In genomic region chr11:31814616-31815015, GRCm38 (mm10) we compare ENCODE assay signal across 26 mouse cellular contexts. TPM values are rescaled to one million over a fixed set of nuclear protein-coding genes. Genes with fewer than 3 reads are reported as not detected.
DNase-seq lines count a peak whose midpoint lies in the region; ATAC-seq and TF ChIP-seq lines count a peak whose summit lies in the region.
"Had no signal": no experiment of that assay in that cellular context is flagged by ENCODE, and none has a peak within 500 bp of the region (broad histone marks: within the 10 kb centered on the region; RNA-seq: fewer than 3 reads in every experiment).

No protein-coding gene starts in this region.

- no peaks in the 10 kb centered on the region for H3K79me2 ChIP-seq in MEL (ENCODE audit: control insufficient read depth, insufficient read depth, low read length, poor library complexity)

- ATAC-seq in liver, embryonic 12.5 days, result no peak
- ATAC-seq in liver, postnatal 0 days, result no peak
- ATAC-seq in midbrain, embryonic 11.5 days (ENCODE audit: low FRiP score), result no peak
- ATAC-seq in forebrain, embryonic 13.5 days, result no peak
- ATAC-seq: activated CD4-positive, CD25-positive, alpha-beta regulatory T cell, adult 4 months; forebrain, embryonic 14.5 days; lung, postnatal 0 days had no signal

- peak in 1 of 2 experiments; percentile 32; a peak in 1 of 4 replicates for TF ChIP-seq EP300 in MEL (IDR thresholded peaks at IDR 0.05; ENCODE audit: low read depth in 1 of 2, low read length in 2 of 2)
- no peak for TF ChIP-seq EP300 in liver, postnatal 0 days (IDR thresholded peaks at IDR 0.05; ENCODE audit: low read depth)

- H3K9me3 ChIP-seq in liver, embryonic 12.5 days (replicated peaks), result no peaks in the 10 kb centered on the region
- H3K9me3 ChIP-seq in MEL (replicated peaks; ENCODE audit: insufficient read depth, low read length), result no peaks in the 10 kb centered on the region
- no peaks in the 10 kb centered on the region for H3K9me3 ChIP-seq in liver, postnatal 0 days (ENCODE audit: low read length)
- H3K9me3 ChIP-seq in midbrain, embryonic 11.5 days (ENCODE audit: control insufficient read depth, low read length), result no peaks in the 10 kb centered on the region
- H3K9me3 ChIP-seq in forebrain, embryonic 13.5 days (replicated peaks), result no peaks in the 10 kb centered on the region
- H3K9me3 ChIP-seq: G1E; heart, embryonic 10.5 days; hindbrain, embryonic 15.5 days; limb, embryonic 12.5 days had no signal

- H3K9ac ChIP-seq in liver, embryonic 12.5 days, result no peak overlapping the region
- no peak overlapping the region for H3K9ac ChIP-seq in MEL (ENCODE audit: control insufficient read depth, low read depth, low read length, poor library complexity, severe bottlenecking)
- 0 out of 2 replicates have a peak overlapping the region, but pooled peaks have one; percentile 16 for H3K9ac ChIP-seq in liver, postnatal 0 days (replicated peaks)
- no peak overlapping the region for H3K9ac ChIP-seq in midbrain, embryonic 11.5 days (ENCODE audit: low read length)
- H3K9ac ChIP-seq in forebrain, embryonic 13.5 days, result no peak overlapping the region
- H3K9ac ChIP-seq: hindbrain, embryonic 15.5 days; limb, embryonic 12.5 days had no signal

- H3K4me2 ChIP-seq in liver, embryonic 12.5 days, result no peak overlapping the region
- no peak overlapping the region for H3K4me2 ChIP-seq in liver, postnatal 0 days (ENCODE audit: low read depth, low read length)
- H3K4me2 ChIP-seq in midbrain, embryonic 11.5 days, result no peak overlapping the region
- no peak overlapping the region for H3K4me2 ChIP-seq in forebrain, embryonic 13.5 days
- H3K4me2 ChIP-seq: hindbrain, embryonic 15.5 days; limb, embryonic 12.5 days had no signal

- WGBS in liver, embryonic 12.5 days (ENCODE audit: insufficient replicate concordance), result 50% methylated on average over 4 of the region's 4 CpGs
- 46% methylated on average over 4 of the region's 4 CpGs for WGBS in liver, postnatal 0 days (ENCODE audit: insufficient replicate concordance)
- 89% methylated on average over 4 of the region's 4 CpGs for WGBS in midbrain, embryonic 11.5 days
- 79% methylated on average over 4 of the region's 4 CpGs for WGBS in forebrain, embryonic 13.5 days

- no peaks in the 10 kb centered on the region for H3K36me3 ChIP-seq in liver, embryonic 12.5 days
- peaks cover 0 to 12% of the 10 kb centered on the region in 2 experiments; a peak in 2 of 4 replicates for H3K36me3 ChIP-seq in MEL (ENCODE audit: control insufficient read depth in 1 of 2, insufficient read depth in 2 of 2, low read length in 2 of 2)
- H3K36me3 ChIP-seq in liver, postnatal 0 days (replicated peaks; ENCODE audit: insufficient read depth, low read length), result no peaks in the 10 kb centered on the region
- no peaks in the 10 kb centered on the region for H3K36me3 ChIP-seq in midbrain, embryonic 11.5 days (ENCODE audit: control insufficient read depth, insufficient read depth, low read length)
- H3K36me3 ChIP-seq in forebrain, embryonic 13.5 days (ENCODE audit: poor library complexity, severe bottlenecking), result no peaks in the 10 kb centered on the region
- H3K36me3 ChIP-seq: G1E; heart, embryonic 10.5 days; hindbrain, embryonic 15.5 days; limb, embryonic 12.5 days had no signal

- H3K4me1 ChIP-seq in liver, embryonic 12.5 days, result peaks cover 49% of the 10 kb centered on the region
- H3K4me1 ChIP-seq in MEL (ENCODE audit: control insufficient read depth in 1 of 2, insufficient read depth in 2 of 2, low read length in 2 of 2), result peaks cover 11 to 15% of the 10 kb centered on the region in 2 experiments
- H3K4me1 ChIP-seq in liver, postnatal 0 days (ENCODE audit: insufficient read depth), result peaks cover 32% of the 10 kb centered on the region
- 0 out of 2 replicates have a peak, but pooled peaks cover 2% of the 10 kb centered on the region for H3K4me1 ChIP-seq in midbrain, embryonic 11.5 days (ENCODE audit: control insufficient read depth, insufficient read depth, low read length)
- 0 out of 2 replicates have a peak, but pooled peaks cover 3% of the 10 kb centered on the region for H3K4me1 ChIP-seq in forebrain, embryonic 13.5 days

- H3K27me3 ChIP-seq in liver, embryonic 12.5 days (replicated peaks), result no peaks in the 10 kb centered on the region
- H3K27me3 ChIP-seq in MEL (ENCODE audit: control insufficient read depth in 1 of 2, insufficient read depth in 2 of 2, low read length in 2 of 2), result no peaks in the 10 kb centered on the region
- H3K27me3 ChIP-seq in liver, postnatal 0 days (ENCODE audit: insufficient read depth, low read length), result no peaks in the 10 kb centered on the region
- H3K27me3 ChIP-seq in midbrain, embryonic 11.5 days (ENCODE audit: control insufficient read depth, insufficient read depth, low read length), result no peaks in the 10 kb centered on the region
- H3K27me3 ChIP-seq in forebrain, embryonic 13.5 days, result no peaks in the 10 kb centered on the region
- H3K27me3 ChIP-seq: hindbrain, embryonic 15.5 days; limb, embryonic 12.5 days; megakaryocyte, embryonic 14.5 days had no signal

- TF ChIP-seq POLR2A in MEL (IDR thresholded peaks at IDR 0.05; ENCODE audit: control insufficient read depth in 1 of 2, insufficient read depth in 1 of 2, low read depth in 1 of 2, low read length in 2 of 2, poor library complexity in 1 of 2), result no peak

- no peak for DNase-seq in liver
- DNase-seq in MEL (ENCODE audit: low read depth, low spot score), result peak; percentile 54
- DNase-seq in liver, postnatal 0 days, result no peak
- DNase-seq in spleen, postnatal 36 days (ENCODE audit: low spot score in 2 of 2), result peak; percentile 82 to 87
- DNase-seq in midbrain, embryonic 11.5 days (ENCODE audit: low spot score, missing footprints), result no peak
- DNase-seq: adrenal gland, postnatal 10 days; cerebellum, adult 2 months; cerebellum, postnatal 25 days; embryo, embryonic 11 days; gastrocnemius, postnatal 14 days; heart, postnatal 4 days; kidney, adult 8-10 months; kidney, postnatal 14 days; midbrain, embryonic 14.5 days; retina, postnatal 1 day; right cerebral cortex, postnatal 25 days had no signal

- TF ChIP-seq RAD21 in MEL (IDR thresholded peaks at IDR 0.05; ENCODE audit: low read depth, low read length), result no peak

- no peak for TF ChIP-seq CTCF in MEL (IDR thresholded peaks at IDR 0.05 in 2 of 3, conservative IDR thresholded peaks at IDR 0.05 in 1 of 3; ENCODE audit: control insufficient read depth in 1 of 3, insufficient read depth in 1 of 3, low read depth in 2 of 3, low read length in 3 of 3, poor library complexity in 1 of 3, severe bottlenecking in 1 of 3)
- TF ChIP-seq CTCF in liver, postnatal 0 days (IDR thresholded peaks at IDR 0.05; ENCODE audit: low read depth), result no peak

- no peak overlapping the region for H3K4me3 ChIP-seq in liver, embryonic 12.5 days
- no peak overlapping the region for H3K4me3 ChIP-seq in MEL (ENCODE audit: control insufficient read depth in 1 of 2, insufficient read depth in 1 of 2, low read depth in 2 of 2, low read length in 2 of 2)
- no peak overlapping the region for H3K4me3 ChIP-seq in liver, postnatal 0 days (ENCODE audit: low read depth, low read length)
- H3K4me3 ChIP-seq in midbrain, embryonic 11.5 days (ENCODE audit: low read depth, low read length), result no peak overlapping the region
- no peak overlapping the region for H3K4me3 ChIP-seq in forebrain, embryonic 13.5 days
- H3K4me3 ChIP-seq: heart, embryonic 10.5 days; hindbrain, embryonic 15.5 days; limb, embryonic 12.5 days; megakaryocyte, embryonic 14.5 days had no signal

- H3K27ac ChIP-seq in liver, embryonic 12.5 days, result 0 out of 2 replicates have a peak overlapping the region, but pooled peaks have one; percentile 26
- no peak overlapping the region for H3K27ac ChIP-seq in MEL (ENCODE audit: control insufficient read depth, low read depth, low read length)
- H3K27ac ChIP-seq in liver, postnatal 0 days (ENCODE audit: low read depth), result no peak overlapping the region
- no peak overlapping the region for H3K27ac ChIP-seq in midbrain, embryonic 11.5 days (ENCODE audit: low read depth, low read length)
- H3K27ac ChIP-seq in forebrain, embryonic 13.5 days, result no peak overlapping the region
- H3K27ac ChIP-seq: heart, embryonic 10.5 days; hindbrain, embryonic 15.5 days; limb, embryonic 12.5 days had no signal

TF ChIP-seq in MEL, 35 proteins besides CTCF, POLR2A, EP300 and RAD21:
- no peak for TF ChIP-seq HCFC1 (IDR thresholded peaks at IDR 0.05; ENCODE audit: low read depth, low read length)
- no peak for TF ChIP-seq RCOR1 (IDR thresholded peaks at IDR 0.05; ENCODE audit: low read depth, low read length)

RNA-seq across cellular contexts. Expression of gene Cpeb4, which starts 57.4 kb away (rescaled TPM):
- 21.5 and 24.7 TPM in 2 replicates for polyA plus RNA-seq in liver, embryonic 12.5 days (2016; fragmentation: Nextera tagmentation; extraction: Ambion mirVana)
- total RNA-seq in MEL (2012; rRNA removed), result 3.4 and 3.8 TPM in 2 replicates
- polyA plus RNA-seq in MEL (2012; ENCODE audit: insufficient read depth in 1 of 2, insufficient read length in 2 of 2, low read depth in 1 of 2, low replicate concordance in 2 of 2, missing spikeins in 1 of 2), result 1 to 10 TPM in 1 of 2 experiments, not detected in 1; 4.9 TPM
- 7.0 and 10.0 TPM in 2 replicates for polyA plus RNA-seq in liver, postnatal 0 days (2015; fragmentation: Nextera tagmentation; extraction: Ambion mirVana)
- 11.7 and 17.2 TPM in 2 replicates for polyA plus RNA-seq in midbrain, embryonic 11.5 days (2014; fragmentation: Nextera tagmentation; extraction: Ambion mirVana)
- 10.4 and 12.4 TPM in 2 replicates for polyA plus RNA-seq in forebrain, embryonic 13.5 days (2015; fragmentation: Nextera tagmentation; extraction: Ambion mirVana)

Comparison
In these comparisons a context has a peak if more than half of its experiments do, and no peak if none do; other contexts are left out.
1. DNase-seq: peak in MEL (single experiment) and spleen, postnatal 36 days (2 of 2); none in liver (single experiment), liver, postnatal 0 days (single experiment) and midbrain, embryonic 11.5 days (single experiment).